Mouse (Mus musculus): Measurements from ENCODE around the gene Gm36079. TPM values are rescaled to one million over a fixed set of nuclear protein-coding genes. Genes with fewer than 3 reads are reported as not detected.
"Not testable (repeated sequence)": the region's sequence is repeated elsewhere in the genome, so short reads cannot be mapped to it uniquely, and the experiment has no call there.

The Gm36079 gene
- total RNA-seq, 1 experiment from 2014 or later = not detected

- not testable (repeated sequence) for DNase-seq
Observed at GRCm38 (mm10) chr13:120015348-120016007, 11.3 kb downstream of the Gm36079 start.

- not testable (repeated sequence) for DNase-seq
Observed at GRCm38 (mm10) chr13:120013962-120014361, 12.8 kb downstream of the Gm36079 start.

GRCm38 (mm10) chr13:120013544-120013943 is 13.3 kb downstream of the Gm36079 start:
- not testable (repeated sequence) for DNase-seq

DNA sequence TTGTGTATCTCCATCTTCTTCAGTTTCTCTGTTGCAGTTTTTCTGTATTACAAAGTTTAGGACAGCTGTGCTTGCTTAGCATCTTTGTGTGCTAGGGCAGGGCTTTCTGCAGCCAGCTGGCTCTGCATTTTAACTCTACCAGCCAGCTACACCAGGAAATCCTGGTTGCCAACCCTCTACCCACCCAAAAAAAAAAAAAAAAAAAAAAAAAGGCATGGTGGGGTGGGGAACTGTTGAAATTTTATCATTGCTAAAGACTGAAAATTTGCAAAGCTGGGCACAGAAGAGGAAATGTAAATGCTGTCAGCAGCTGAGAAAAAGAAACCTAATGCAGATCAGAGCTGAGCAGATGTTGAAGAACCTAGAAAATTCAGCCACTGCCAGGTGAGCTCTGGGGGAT is 16.7 kb downstream of the Gm36079 start:
- DNase-seq = not testable (repeated sequence)

GRCm38 (mm10) chr13:119999215-119999614 is 27.6 kb downstream of the Gm36079 start:
- DNase-seq = not testable (repeated sequence)

- DNase-seq = not testable (repeated sequence)
Observed at GRCm38 (mm10) chr13:119998442-119999086, 28.2 kb downstream of the Gm36079 start.

DNA sequence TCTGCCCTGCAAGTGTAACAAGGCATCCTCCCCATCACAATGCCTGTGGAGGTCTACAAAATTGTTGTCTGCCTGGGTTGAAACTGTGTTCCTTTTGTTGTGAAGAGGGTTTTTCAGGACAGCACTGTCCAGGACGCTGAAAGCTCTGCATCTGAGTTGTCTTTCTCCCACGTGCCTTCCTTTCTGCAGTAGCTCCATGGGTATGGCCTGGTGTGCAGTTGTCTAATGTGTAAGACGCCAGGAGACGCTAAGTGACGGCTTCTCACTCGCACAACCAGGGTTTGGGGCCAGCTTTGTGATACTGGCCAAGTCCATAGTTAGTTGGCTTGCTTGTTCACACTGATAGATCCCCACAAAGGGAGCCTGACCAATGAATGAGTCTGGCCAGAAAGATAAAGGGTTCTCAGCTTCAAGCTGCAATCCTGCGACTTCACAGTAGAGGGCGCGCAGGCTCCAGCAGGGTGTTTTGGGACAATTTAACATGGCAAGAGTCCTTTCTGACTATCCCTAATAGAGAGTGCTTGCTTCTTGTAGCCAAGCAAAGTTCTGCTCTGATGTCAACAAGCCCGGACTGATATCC is 34.8 kb downstream of the Gm36079 start:
- DNase-seq = not testable (repeated sequence)

GRCm38 (mm10) chr13:119991264-119991663 is 35.5 kb downstream of the Gm36079 start:
- not testable (repeated sequence) for DNase-seq

Other genes starting within 250 kb of the Gm36079 start
- gene Zfp131, start 236.1 kb downstream of the Gm36079 start, total RNA-seq (2021) = 39.4 and 39.8 TPM in 2 replicates
- gene AF067063, start 196.8 kb downstream of the Gm36079 start, total RNA-seq (2021) = not detected in 2 replicates
- gene D13Ertd608e, start 191.0 kb downstream of the Gm36079 start, total RNA-seq (2021) = not detected in 2 replicates
- gene Tcstv1, start 132.2 kb downstream of the Gm36079 start, total RNA-seq (2021) = not detected in 2 replicates
- gene Gm21761, start 97.7 kb downstream of the Gm36079 start, total RNA-seq (2021) = not detected in 2 replicates
- not detected in 2 replicates for gene B020031M17Rik, start 76.2 kb downstream of the Gm36079 start, total RNA-seq (2021)
- 0.30 and 1.1 TPM in 2 replicates for gene Gm21188, start 25.2 kb upstream of the Gm36079 start, total RNA-seq (2021)
- not detected in 2 replicates for gene Gm20767, start 113.2 kb upstream of the Gm36079 start, total RNA-seq (2021)
- gene Gm21818, start 145.4 kb upstream of the Gm36079 start, total RNA-seq (2021) = not detected in 2 replicates
- gene Gm21762, start 188.9 kb upstream of the Gm36079 start, total RNA-seq (2021) = not detected in 2 replicates
- gene Gm21731, start 212.1 kb upstream of the Gm36079 start, total RNA-seq (2021) = not detected in 2 replicates
- not detected in 2 replicates for gene AF067061, start 236.1 kb upstream of the Gm36079 start, total RNA-seq (2021)